Mouse (Mus musculus) intestine, postnatal 0 days (tissue): ENCODE measurements at regions not wholly inside any gene's neighbourhood (a gene's known extent, or its start where the extent isn't known, plus 50 kb on each side); places are given as distances from the start of the nearest gene placed in this dataset.

Source experiments
- ATAC-seq: fragments of 200-750 bp; cut with Nextera tagmentation; 2 replicates; pipeline ENCODE4 v1.8.0; 2017; ENCODE audit warnings: mild to moderate bottlenecking, moderate TSS enrichment, moderate library complexity
- H3K27ac ChIP-seq: fragments of 300-500 bp; sonication (generic); 2 replicates; pipeline ENCODE4 v1.5.1; 2014; ENCODE audit warnings: mild to moderate bottlenecking, low read depth, low read length, moderate library complexity
- H3K27me3 ChIP-seq: fragments of 300-500 bp; sonication (generic); replicated peaks from 2 replicates; pipeline ENCODE4 v1.6.1; 2014; ENCODE audit warnings: low read length, mixed read lengths; ENCODE audit not compliant: control insufficient read depth, insufficient read depth
- H3K36me3 ChIP-seq: fragments of 300-500 bp; sonication (generic); 2 replicates; pipeline ENCODE4 v1.6.1; 2014; ENCODE audit warnings: mild to moderate bottlenecking, moderate library complexity; ENCODE audit not compliant: control insufficient read depth, insufficient read depth
- H3K4me1 ChIP-seq: fragments of 300-500 bp; sonication (generic); replicated peaks from 2 replicates; pipeline ENCODE4 v1.6.1; 2014; ENCODE audit warnings: antibody characterized with exemption, low read length, mixed read lengths; ENCODE audit not compliant: control insufficient read depth, insufficient read depth
- H3K4me2 ChIP-seq: fragments of 300-500 bp; sonication (generic); replicated peaks from 2 replicates; pipeline ENCODE4 v1.6.1; 2014; ENCODE audit warnings: low read depth, mild to moderate bottlenecking, moderate library complexity
- H3K4me3 ChIP-seq: fragments of 300-500 bp; sonication (generic); 2 replicates; pipeline ENCODE4 v1.5.1; 2014; ENCODE audit warnings: low read depth, low read length
- H3K9ac ChIP-seq: fragments of 300-500 bp; sonication (generic); 2 replicates; pipeline ENCODE4 v1.6.1; 2014; ENCODE audit warnings: mild to moderate bottlenecking, low read depth, low read length
- H3K9me3 ChIP-seq: fragments of 300-500 bp; sonication (generic); 2 replicates; pipeline ENCODE4 v1.6.1; 2016; ENCODE audit warnings: mixed run types; ENCODE audit not compliant: control insufficient read depth
- CTCF ChIP-seq: sonication (generic); IDR thresholded peaks from 2 replicates; pipeline ENCODE4 v1.5.1; 2016; ENCODE audit warnings: low read depth, mild to moderate bottlenecking, control low read depth, antibody characterized with exemption, moderate library complexity
- WGBS: fragments of 180-500 bp; shearing (Covaris S2); extraction: QIAGEN DNeasy Blood & Tissue Kit; methylation state at CpG from one replicate; pipeline ENCODE4 v1.1.7; 2014; 5-methylcytosine and 5-hydroxymethylcytosine counted together

GRCm38 (mm10) chr8:53338006-53338405 is 173.5 kb upstream of the Aga start:
- Histone ChIP-seq H3K9ac (no peak overlapping the region), H3K4me2 (no peak overlapping the region), H3K4me3 (no peak overlapping the region), H3K27me3 (no peaks in the 10 kb centered on the region), H3K4me1 (no peaks in the 10 kb centered on the region), H3K9me3 (no peaks in the 10 kb centered on the region), H3K27ac (no peak overlapping the region), H3K36me3 (no peaks in the 10 kb centered on the region)
- no peak for TF ChIP-seq CTCF
- WGBS, result 41% methylated on average over 2 of the region's 2 CpGs
- ATAC-seq, result no peak

DNA sequence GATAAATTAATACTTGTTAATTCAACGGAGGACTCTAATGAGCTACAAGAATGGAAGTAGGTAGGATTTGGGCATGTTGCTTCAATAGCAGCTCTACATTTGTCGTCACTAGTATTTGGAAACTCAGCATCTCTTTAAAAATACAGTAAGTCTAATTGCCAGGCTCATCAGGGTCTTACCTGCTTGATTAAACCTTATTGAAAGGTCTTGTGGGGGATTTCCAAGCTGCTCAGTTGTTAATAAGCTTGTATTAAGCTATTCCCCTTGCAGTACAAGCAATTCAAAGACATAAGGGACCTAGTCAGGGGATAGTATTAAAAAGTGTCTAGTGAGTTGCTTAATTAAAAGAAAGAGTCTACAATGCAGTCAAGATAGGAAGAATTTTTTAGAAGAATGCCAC is 142.9 kb upstream of the Aga start:
- no peak overlapping the region for H3K9ac ChIP-seq
- no peak overlapping the region for H3K27ac ChIP-seq
- no peaks in the 10 kb centered on the region for H3K27me3 ChIP-seq
- no peaks in the 10 kb centered on the region for H3K4me1 ChIP-seq
- TF ChIP-seq CTCF, result no peak
- H3K4me3 ChIP-seq, result no peak overlapping the region
- no peaks in the 10 kb centered on the region for H3K36me3 ChIP-seq
- 85% methylated on average over 2 of the region's 2 CpGs for WGBS
- no peaks in the 10 kb centered on the region for H3K9me3 ChIP-seq
- no peak for ATAC-seq
- no peak overlapping the region for H3K4me2 ChIP-seq

DNA sequence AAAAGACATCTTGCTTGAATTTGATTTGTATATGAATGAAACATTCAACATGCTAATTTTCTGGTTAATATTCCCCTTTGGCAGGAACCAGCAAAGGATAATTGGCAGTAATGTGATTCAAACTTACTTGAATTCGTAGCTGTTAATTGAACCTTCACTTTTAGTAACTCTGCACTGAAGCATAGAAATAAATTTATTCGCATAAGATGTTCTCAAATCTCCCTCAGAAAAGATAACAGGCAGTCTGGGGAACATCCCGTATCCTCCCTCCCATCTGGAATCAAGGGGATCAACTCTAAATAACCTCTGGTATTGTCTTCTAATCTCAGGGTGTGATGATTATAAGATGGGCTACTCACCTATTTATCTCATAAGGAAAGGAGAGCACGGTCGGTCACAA is 138.1 kb upstream of the Aga start:
- no peaks in the 10 kb centered on the region for H3K9me3 ChIP-seq
- no peak overlapping the region for H3K9ac ChIP-seq
- no peak overlapping the region for H3K27ac ChIP-seq
- no peak overlapping the region for H3K4me3 ChIP-seq
- H3K27me3 ChIP-seq, result no peaks in the 10 kb centered on the region
- H3K4me1 ChIP-seq, result no peaks in the 10 kb centered on the region
- no peak for TF ChIP-seq CTCF
- no peaks in the 10 kb centered on the region for H3K36me3 ChIP-seq
- WGBS, result 78% methylated on average over 5 of the region's 5 CpGs
- H3K4me2 ChIP-seq, result no peak overlapping the region
- no peak for ATAC-seq

GRCm38 (mm10) chr8:53412101-53412500 is 99.4 kb upstream of the Aga start:
- no peaks in the 10 kb centered on the region for H3K9me3 ChIP-seq
- H3K4me3 ChIP-seq, result no peak overlapping the region
- H3K27ac ChIP-seq, result no peak overlapping the region
- ATAC-seq, result no peak
- no peaks in the 10 kb centered on the region for H3K4me1 ChIP-seq
- no peak overlapping the region for H3K9ac ChIP-seq
- WGBS, result 70% methylated on average over 3 of the region's 3 CpGs
- peak; percentile 30 for TF ChIP-seq CTCF
- H3K4me2 ChIP-seq, result no peak overlapping the region
- no peaks in the 10 kb centered on the region for H3K27me3 ChIP-seq
- no peaks in the 10 kb centered on the region for H3K36me3 ChIP-seq

DNA sequence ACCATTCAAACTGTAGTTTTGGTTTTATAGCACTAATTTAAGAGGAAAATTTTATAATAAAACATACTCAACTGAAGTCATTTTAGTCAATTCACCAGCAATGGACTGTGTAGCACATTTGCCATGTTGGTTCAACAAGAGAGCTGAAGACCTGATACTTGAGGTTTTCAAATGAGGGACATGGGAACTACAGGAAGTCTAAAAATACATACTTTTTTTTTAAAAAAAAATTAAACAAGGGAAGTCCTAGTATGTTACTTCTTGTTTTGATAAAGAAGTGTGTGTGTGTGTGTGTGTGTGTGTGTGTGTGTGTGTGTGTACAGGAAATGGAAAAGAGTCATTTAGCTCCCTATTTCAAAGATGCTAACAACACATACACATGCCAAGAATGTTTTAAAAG is 77.3 kb upstream of the Aga start:
- Histone ChIP-seq H3K9me3 (no peaks in the 10 kb centered on the region), H3K27me3 (no peaks in the 10 kb centered on the region), H3K4me2 (no peak overlapping the region), H3K4me1 (no peaks in the 10 kb centered on the region), H3K27ac (no peak overlapping the region), H3K36me3 (no peaks in the 10 kb centered on the region), H3K4me3 (no peak overlapping the region), H3K9ac (no peak overlapping the region)
- no peak for TF ChIP-seq CTCF
- ATAC-seq, result no peak

- Histone ChIP-seq H3K4me3 (no peak overlapping the region), H3K4me2 (no peak overlapping the region), H3K27ac (no peak overlapping the region), H3K36me3 (no peaks in the 10 kb centered on the region), H3K27me3 (no peaks in the 10 kb centered on the region), H3K9ac (no peak overlapping the region), H3K4me1 (no peaks in the 10 kb centered on the region), H3K9me3 (no peaks in the 10 kb centered on the region)
- ATAC-seq, result no peak
- TF ChIP-seq CTCF, result no peak
- 93% methylated on average over 4 of the region's 4 CpGs for WGBS
Observed at GRCm38 (mm10) chr8:53435721-53436120, 75.8 kb upstream of the Aga start.

DNA sequence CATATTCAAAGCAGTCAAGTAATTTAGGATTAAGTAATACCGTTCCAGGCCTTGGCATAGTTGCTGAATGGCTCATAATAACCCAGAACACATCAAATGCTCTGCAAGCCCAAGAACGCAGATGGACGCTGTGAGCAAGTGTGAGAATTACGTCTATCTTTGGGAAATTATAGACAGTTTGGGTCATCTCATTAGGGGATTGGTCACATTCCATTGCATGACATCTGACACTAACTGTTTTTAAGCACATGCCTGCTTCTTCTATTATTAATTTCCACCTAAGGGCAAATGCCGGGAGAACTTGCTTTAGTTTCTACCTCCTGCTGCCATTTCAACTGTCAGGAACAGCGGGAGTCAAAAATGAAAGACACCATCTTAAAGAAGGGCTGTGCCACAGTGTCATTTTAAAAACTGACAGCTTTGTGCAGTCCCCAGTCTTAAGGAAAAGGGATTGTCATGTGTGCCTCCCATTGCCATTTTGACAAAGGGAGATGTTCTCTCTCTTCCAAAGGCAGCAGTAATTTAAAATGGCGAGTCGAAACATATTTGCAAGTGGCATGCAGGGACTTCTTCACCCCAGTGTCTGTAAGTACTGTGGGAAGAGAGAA is 64.7 kb upstream of the Aga start:
- no peak for ATAC-seq

More for the DNA sequence above, 64.7 kb upstream of the Aga start:
- Histone ChIP-seq H3K9me3 (no peaks in the 10 kb centered on the region), H3K36me3 (no peaks in the 10 kb centered on the region), H3K27me3 (no peaks in the 10 kb centered on the region), H3K4me3 (no peak overlapping the region), H3K27ac (no peak overlapping the region), H3K4me1 (no peaks in the 10 kb centered on the region), H3K4me2 (no peak overlapping the region), H3K9ac (no peak overlapping the region)
- TF ChIP-seq CTCF, result no peak
- 85% methylated on average over 8 of the region's 8 CpGs for WGBS
